Mouse (Mus musculus) midbrain, postnatal 0 days (tissue): ENCODE measurements around the gene Fbxo44. TPM values are rescaled to one million over a fixed set of nuclear protein-coding genes. Genes with fewer than 3 reads are reported as not detected.

ENCODE experiments used
- ATAC-seq: fragments of 200-750 bp; cut with Nextera tagmentation; 2 replicates; pipeline ENCODE4 v1.8.0; 2017; ENCODE audit warnings: moderate number of reproducible peaks, mild to moderate bottlenecking, moderate TSS enrichment, moderate library complexity; ENCODE audit not compliant: low FRiP score
- DNase-seq: peaks from one replicate; pipeline ENCODE4 v3.0.0-alpha.2; 2015; ENCODE audit warnings: low spot score
- H3K27ac ChIP-seq: fragments of 300-500 bp; sonication (generic); 2 replicates; pipeline ENCODE4 v1.5.1; 2014; ENCODE audit warnings: low read depth, mild to moderate bottlenecking, low read length, mixed read lengths
- H3K27me3 ChIP-seq: fragments of 300-500 bp; sonication (generic); 2 replicates; pipeline ENCODE4 v1.6.1; 2014; ENCODE audit warnings: low read length, control low read depth, mixed read lengths; ENCODE audit not compliant: insufficient read depth
- H3K36me3 ChIP-seq: fragments of 300-500 bp; sonication (generic); 2 replicates; pipeline ENCODE4 v1.6.1; 2014; ENCODE audit warnings: low read length, control low read depth, mixed read lengths; ENCODE audit not compliant: insufficient read depth
- H3K4me1 ChIP-seq: fragments of 300-500 bp; sonication (generic); 2 replicates; pipeline ENCODE4 v1.6.1; 2014; ENCODE audit warnings: mild to moderate bottlenecking, control low read depth, antibody characterized with exemption, low read length, mixed read lengths; ENCODE audit not compliant: insufficient read depth
- H3K4me2 ChIP-seq: fragments of 300-500 bp; sonication (generic); 2 replicates; pipeline ENCODE4 v1.6.1; 2014; ENCODE audit warnings: low read depth, mild to moderate bottlenecking, low read length, mixed read lengths; ENCODE audit not compliant: poor library complexity, severe bottlenecking
- H3K4me3 ChIP-seq: fragments of 300-500 bp; sonication (generic); 2 replicates; pipeline ENCODE4 v1.5.1; 2014; ENCODE audit warnings: low read depth, mild to moderate bottlenecking, low read length, moderate library complexity
- H3K9ac ChIP-seq: fragments of 300-500 bp; sonication (generic); replicated peaks from 2 replicates; pipeline ENCODE4 v1.6.1; 2014; ENCODE audit warnings: mild to moderate bottlenecking, low read length, moderate library complexity, mixed read lengths; ENCODE audit not compliant: poor library complexity, severe bottlenecking
- H3K9me3 ChIP-seq: fragments of 300-500 bp; sonication (generic); 2 replicates; pipeline ENCODE4 v1.6.1; 2016; ENCODE audit warnings: low read length, control low read depth
- CTCF ChIP-seq: IDR thresholded peaks from 2 replicates; pipeline ENCODE4 v1.5.1; 2016; ENCODE audit warnings: antibody characterized with exemption, mild to moderate bottlenecking
- WGBS: fragments of 180-500 bp; shearing (Covaris S2); extraction: QIAGEN DNeasy Blood & Tissue Kit; methylation state at CpG from one replicate; pipeline ENCODE4 v1.1.7; 2014; 5-methylcytosine and 5-hydroxymethylcytosine counted together
- polyA plus RNA-seq: library from polyadenylated mRNA; unstranded; fragments of >200 nt; fragmentation: Nextera tagmentation; extraction: Ambion mirVana; gene quantifications from 2 replicates; pipeline ENCODE4 v1.2.1, GENCODE M21; 2015
- total RNA-seq: library from RNA; depleted of rRNA; stranded (reverse); fragments of >200 nt; gene quantifications from 2 replicates; pipeline ENCODE4 v1.2.3, GENCODE M21; 2014

Gene Fbxo44
- total and polyA plus RNA-seq, 2 experiments from 2014 or later: 107 to 189 TPM

GRCm38 (mm10) chr4:148164461-148164860 is 4.2 kb upstream of the Fbxo44 start:
- no peak for ATAC-seq
- Histone ChIP-seq H3K27me3 (peaks cover 36% of the 10 kb centered on the region), H3K9ac (0 out of 2 replicates have a peak overlapping the region, but pooled peaks have one; percentile 29), H3K4me2 (peak overlapping the region; percentile 55), H3K27ac (no peak overlapping the region), H3K36me3 (no peaks in the 10 kb centered on the region), H3K4me3 (peak overlapping the region; percentile 29; the same call in 1 of the 2 replicates), H3K4me1 (peaks cover 6% of the 10 kb centered on the region; the same call in 1 of the 2 replicates), H3K9me3 (no peaks in the 10 kb centered on the region)
- 4% methylated on average over 16 of the region's 16 CpGs for WGBS
- no peak for TF ChIP-seq CTCF
- no peak for DNase-seq

GRCm38 (mm10) chr4:148164002-148164439 is 3.7 kb upstream of the Fbxo44 start:
- Histone ChIP-seq H3K4me2 (peak overlapping the region; percentile 55), H3K36me3 (no peaks in the 10 kb centered on the region), H3K4me3 (peak overlapping the region; percentile 29; the same call in 1 of the 2 replicates), H3K4me1 (peaks cover 6% of the 10 kb centered on the region; the same call in 1 of the 2 replicates), H3K9me3 (no peaks in the 10 kb centered on the region), H3K27ac (no peak overlapping the region), H3K27me3 (peaks cover 35% of the 10 kb centered on the region), H3K9ac (0 out of 2 replicates have a peak overlapping the region, but pooled peaks have one; percentile 29)
- peak; percentile 77 for TF ChIP-seq CTCF
- WGBS: under 1% methylated on average over 28 of the region's 29 CpGs
- 0 out of 2 replicates have a peak, but pooled peaks have one; percentile 6 for ATAC-seq
- peak; percentile 86 for DNase-seq

GRCm38 (mm10) chr4:148159544-148160435 is 492 bp downstream of the Fbxo44 start:
- peaks cover 14% of the 10 kb centered on the region for H3K4me1 ChIP-seq
- under 1% methylated on average over 43 of the region's 55 CpGs for WGBS
- no peaks in the 10 kb centered on the region for H3K9me3 ChIP-seq
- peak overlapping the region; percentile 75 for H3K4me3 ChIP-seq
- peak overlapping the region; percentile 87 for H3K27ac ChIP-seq
- H3K4me2 ChIP-seq: peak overlapping the region; percentile 92
- H3K27me3 ChIP-seq: peaks cover 19% of the 10 kb centered on the region
- ATAC-seq (peak; percentile 91), DNase-seq (peak; percentile 98)
- H3K36me3 ChIP-seq: peaks cover 14% of the 10 kb centered on the region
- peak; percentile 52 for TF ChIP-seq CTCF
- H3K9ac ChIP-seq: peak overlapping the region; percentile 89

GRCm38 (mm10) chr4:148158436-148159348 is 1.6 kb downstream of the Fbxo44 start:
- Histone ChIP-seq H3K9me3 (no peaks in the 10 kb centered on the region), H3K4me2 (peak overlapping the region; percentile 92), H3K4me3 (peak overlapping the region; percentile 75), H3K36me3 (peaks cover 18% of the 10 kb centered on the region), H3K27me3 (peaks cover 9% of the 10 kb centered on the region; the same call in 1 of the 2 replicates), H3K4me1 (peaks cover 7% of the 10 kb centered on the region), H3K9ac (peak overlapping the region; percentile 89), H3K27ac (peak overlapping the region; percentile 87)
- peak; percentile 3; the same call in 1 of the 2 replicates for ATAC-seq
- TF ChIP-seq CTCF: no peak
- WGBS: 17% methylated on average over 27 of the region's 27 CpGs
- peak; percentile 62 for DNase-seq

- Histone ChIP-seq H3K27me3 (no peaks in the 10 kb centered on the region), H3K27ac (no peak overlapping the region), H3K9ac (no peak overlapping the region), H3K9me3 (no peaks in the 10 kb centered on the region), H3K4me2 (no peak overlapping the region), H3K4me3 (no peak overlapping the region), H3K4me1 (peaks cover 7% of the 10 kb centered on the region), H3K36me3 (peaks cover 29% of the 10 kb centered on the region)
- 32% methylated on average over 3 of the region's 3 CpGs for WGBS
- peak; percentile 82 for TF ChIP-seq CTCF
- DNase-seq (peak; percentile 72), ATAC-seq (no peak)
Measured at GRCm38 (mm10) chr4:148154982-148155381, 5.3 kb downstream of the Fbxo44 start.
